Mouse (Mus musculus) heart, embryonic 11.5 days (tissue): ENCODE measurements at regions not wholly inside any gene's neighbourhood (a gene's known extent, or its start where the extent isn't known, plus 50 kb on each side); places are given as distances from the start of the nearest gene placed in this dataset.

ENCODE experiments used
- ATAC-seq: fragments of 200-750 bp; cut with Nextera tagmentation; replicated peaks from 2 replicates; pipeline ENCODE4 v1.8.0; 2017; ENCODE audit warnings: moderate library complexity; ENCODE audit not compliant: insufficient number of reproducible peaks, low FRiP score, low TSS enrichment
- H3K27ac ChIP-seq: fragments of 300-500 bp; sonication (generic); 2 replicates; pipeline ENCODE4 v1.5.1; 2014; ENCODE audit warnings: mild to moderate bottlenecking, low read depth, low read length
- H3K27me3 ChIP-seq: fragments of 300-500 bp; sonication (generic); 2 replicates; pipeline ENCODE4 v1.6.1; 2014; ENCODE audit warnings: mild to moderate bottlenecking, low read length, mixed read lengths; ENCODE audit not compliant: control insufficient read depth, insufficient read depth
- H3K36me3 ChIP-seq: fragments of 300-500 bp; sonication (generic); 2 replicates; pipeline ENCODE4 v1.6.1; 2014; ENCODE audit warnings: mild to moderate bottlenecking, low read length, moderate library complexity, mixed read lengths; ENCODE audit not compliant: control insufficient read depth, insufficient read depth
- H3K4me1 ChIP-seq: fragments of 300-500 bp; sonication (generic); 2 replicates; pipeline ENCODE4 v1.6.1; 2014; ENCODE audit warnings: low read length; ENCODE audit not compliant: control insufficient read depth, insufficient read depth
- H3K4me2 ChIP-seq: fragments of 300-500 bp; sonication (generic); 2 replicates; pipeline ENCODE4 v1.6.1; 2014; ENCODE audit warnings: mild to moderate bottlenecking, moderate library complexity
- H3K4me3 ChIP-seq: fragments of 300-500 bp; sonication (generic); 2 replicates; pipeline ENCODE4 v1.5.1; 2014; ENCODE audit warnings: low read depth, low read length
- H3K9ac ChIP-seq: fragments of 300-500 bp; sonication (generic); 2 replicates; pipeline ENCODE4 v1.6.1; 2014; ENCODE audit warnings: mild to moderate bottlenecking, low read depth, low read length, moderate library complexity
- H3K9me3 ChIP-seq: fragments of 300-500 bp; sonication (generic); replicated peaks from 2 replicates; pipeline ENCODE4 v1.6.1; 2016; ENCODE audit warnings: low read length; ENCODE audit not compliant: control insufficient read depth
- WGBS: fragments of 180-500 bp; shearing (Covaris S2); extraction: QIAGEN DNeasy Blood & Tissue Kit; methylation state at CpG from one replicate; pipeline ENCODE4 v1.1.7; 2014; ENCODE audit not compliant: insufficient replicate concordance; 5-methylcytosine and 5-hydroxymethylcytosine counted together

GRCm38 (mm10) chr10:125586489-125587147 lies 197.4 kb upstream of the Slc16a7 start:
- no peak overlapping the region for H3K27ac ChIP-seq
- no peak overlapping the region for H3K4me2 ChIP-seq
- no peak for ATAC-seq
- no peak overlapping the region for H3K4me3 ChIP-seq
- 74% methylated on average over 7 of the region's 7 CpGs for WGBS
- no peaks in the 10 kb centered on the region for H3K27me3 ChIP-seq
- H3K9ac ChIP-seq = no peak overlapping the region
- H3K4me1 ChIP-seq = no peaks in the 10 kb centered on the region
- no peaks in the 10 kb centered on the region for H3K36me3 ChIP-seq
- H3K9me3 ChIP-seq = no peaks in the 10 kb centered on the region

GRCm38 (mm10) chr10:125593006-125593405 lies 203.7 kb upstream of the Slc16a7 start:
- no peak overlapping the region for H3K27ac ChIP-seq
- no peak overlapping the region for H3K4me2 ChIP-seq
- 77% methylated on average over 5 of the region's 5 CpGs for WGBS
- ATAC-seq = no peak
- H3K9ac ChIP-seq = no peak overlapping the region
- no peaks in the 10 kb centered on the region for H3K27me3 ChIP-seq
- H3K4me1 ChIP-seq = no peaks in the 10 kb centered on the region
- H3K4me3 ChIP-seq = no peak overlapping the region
- H3K9me3 ChIP-seq = no peaks in the 10 kb centered on the region
- H3K36me3 ChIP-seq = no peaks in the 10 kb centered on the region

- H3K27ac ChIP-seq = no peak overlapping the region
- no peak for ATAC-seq
- no peaks in the 10 kb centered on the region for H3K9me3 ChIP-seq
- no peaks in the 10 kb centered on the region for H3K4me1 ChIP-seq
- H3K4me3 ChIP-seq = no peak overlapping the region
- H3K9ac ChIP-seq = no peak overlapping the region
- no peaks in the 10 kb centered on the region for H3K27me3 ChIP-seq
- H3K4me2 ChIP-seq = no peak overlapping the region
- 67% methylated on average over 10 of the region's 10 CpGs for WGBS
- no peaks in the 10 kb centered on the region for H3K36me3 ChIP-seq
These were observed 218.7 kb upstream of the Slc16a7 start for GRCm38 (mm10) chr10:125607787-125608617.

- H3K9ac ChIP-seq = no peak overlapping the region
- no peak overlapping the region for H3K4me2 ChIP-seq
- H3K27ac ChIP-seq = no peak overlapping the region
- H3K36me3 ChIP-seq = no peaks in the 10 kb centered on the region
- H3K4me3 ChIP-seq = no peak overlapping the region
- 81% methylated on average over 5 of the region's 5 CpGs for WGBS
- ATAC-seq = no peak
- H3K4me1 ChIP-seq = no peaks in the 10 kb centered on the region
- H3K27me3 ChIP-seq = no peaks in the 10 kb centered on the region
- H3K9me3 ChIP-seq = no peaks in the 10 kb centered on the region
These were observed 221.1 kb upstream of the Slc16a7 start for GRCm38 (mm10) chr10:125610353-125610752.

- Histone ChIP-seq H3K27ac (no peak overlapping the region), H3K27me3 (no peaks in the 10 kb centered on the region), H3K9ac (no peak overlapping the region), H3K4me2 (no peak overlapping the region), H3K4me1 (no peaks in the 10 kb centered on the region), H3K4me3 (no peak overlapping the region), H3K36me3 (no peaks in the 10 kb centered on the region), H3K9me3 (no peaks in the 10 kb centered on the region)
- WGBS = 93% methylated on average over 6 of the region's 6 CpGs
- no peak for ATAC-seq
These were observed 223.5 kb upstream of the Slc16a7 start for GRCm38 (mm10) chr10:125612773-125613172.

- H3K9ac ChIP-seq = no peak overlapping the region
- no peak for ATAC-seq
- H3K36me3 ChIP-seq = no peaks in the 10 kb centered on the region
- no peak overlapping the region for H3K4me2 ChIP-seq
- no peaks in the 10 kb centered on the region for H3K4me1 ChIP-seq
- 56% methylated on average over 6 of the region's 6 CpGs for WGBS
- no peak overlapping the region for H3K4me3 ChIP-seq
- no peaks in the 10 kb centered on the region for H3K27me3 ChIP-seq
- H3K9me3 ChIP-seq = no peaks in the 10 kb centered on the region
- H3K27ac ChIP-seq = no peak overlapping the region
These were observed 232.1 kb upstream of the Slc16a7 start for GRCm38 (mm10) chr10:125621376-125621775.

GRCm38 (mm10) chr10:125623836-125624235 lies 234.6 kb upstream of the Slc16a7 start:
- no peaks in the 10 kb centered on the region for H3K36me3 ChIP-seq
- no peaks in the 10 kb centered on the region for H3K9me3 ChIP-seq
- H3K27ac ChIP-seq = no peak overlapping the region
- no peak overlapping the region for H3K4me3 ChIP-seq
- WGBS = 25% methylated on average over 7 of the region's 7 CpGs
- no peak for ATAC-seq
- no peaks in the 10 kb centered on the region for H3K27me3 ChIP-seq
- H3K4me2 ChIP-seq = no peak overlapping the region
- no peak overlapping the region for H3K9ac ChIP-seq
- H3K4me1 ChIP-seq = no peaks in the 10 kb centered on the region

- Histone ChIP-seq H3K4me2 (no peak overlapping the region), H3K9ac (no peak overlapping the region), H3K4me1 (no peaks in the 10 kb centered on the region), H3K9me3 (no peaks in the 10 kb centered on the region), H3K4me3 (no peak overlapping the region), H3K27ac (no peak overlapping the region), H3K27me3 (no peaks in the 10 kb centered on the region), H3K36me3 (no peaks in the 10 kb centered on the region)
- WGBS = 92% methylated on average over 4 of the region's 4 CpGs
- no peak for ATAC-seq
These were observed 278.6 kb upstream of the Slc16a7 start for GRCm38 (mm10) chr10:125667906-125668305.

GRCm38 (mm10) chr10:125673637-125674036 lies 284.4 kb upstream of the Slc16a7 start:
- no peaks in the 10 kb centered on the region for H3K9me3 ChIP-seq
- no peaks in the 10 kb centered on the region for H3K4me1 ChIP-seq
- no peak overlapping the region for H3K9ac ChIP-seq
- WGBS = 73% methylated on average over 11 of the region's 11 CpGs
- no peak overlapping the region for H3K4me3 ChIP-seq
- H3K27ac ChIP-seq = no peak overlapping the region
- no peaks in the 10 kb centered on the region for H3K27me3 ChIP-seq
- no peak for ATAC-seq
- H3K4me2 ChIP-seq = no peak overlapping the region
- no peaks in the 10 kb centered on the region for H3K36me3 ChIP-seq
